Mouse (Mus musculus): ENCODE results near the gene Nudt4. TPM values are rescaled to one million over a fixed set of nuclear protein-coding genes. Genes with fewer than 3 reads are reported as not detected.
A peak's percentile ranks its signal among the peaks of the same experiment; 100 is the strongest.

Nudt4 gene
- total and polyA plus RNA-seq, 3 experiments, result 21.1 to 35.7 TPM; not detected in 1

DNA sequence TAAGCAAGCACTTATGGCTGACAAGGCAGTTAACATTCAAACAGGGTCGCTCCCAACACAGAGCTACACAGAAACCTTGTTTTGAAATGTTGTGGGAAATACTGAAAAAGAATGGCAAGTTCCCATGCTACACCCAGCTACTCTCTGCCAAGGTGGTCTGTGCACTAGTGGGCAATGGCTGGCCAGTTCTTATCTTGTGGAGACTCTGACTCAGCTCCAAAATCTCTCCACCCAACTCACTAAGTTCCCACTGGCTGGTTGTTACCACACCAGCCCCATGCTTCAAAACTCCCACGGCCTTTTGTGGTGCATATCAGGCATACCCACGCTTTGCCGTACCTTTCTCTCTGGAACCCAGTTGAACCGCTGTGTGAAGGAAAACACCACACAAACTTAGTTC lies 31.0 kb downstream of the Nudt4 start:
- H3K4me1 ChIP-seq (ENCODE audit: control insufficient read depth in 1 of 2, insufficient read depth in 2 of 2, low read length in 2 of 2), result peaks cover 6 to 10% of the 10 kb centered on the region in 2 experiments
- TF ChIP-seq POLR2AphosphoS5 (IDR thresholded peaks at IDR 0.05; ENCODE audit: borderline replicate concordance, low read depth, low read length), result no peak
- no peaks in the 10 kb centered on the region for H3K27me3 ChIP-seq (ENCODE audit: control insufficient read depth in 1 of 2, insufficient read depth in 2 of 2, low read length in 2 of 2)
- H3K4me3 ChIP-seq (ENCODE audit: control insufficient read depth in 1 of 2, insufficient read depth in 1 of 2, low read depth in 2 of 2, low read length in 2 of 2), result no peak overlapping the region
- DNase-seq (ENCODE audit: low read depth, low spot score), result no peak
- no peak overlapping the region for H3K27ac ChIP-seq (ENCODE audit: control insufficient read depth, low read depth, low read length)
- no peak overlapping the region for H3K9ac ChIP-seq (ENCODE audit: control insufficient read depth, low read depth, low read length, poor library complexity, severe bottlenecking)
- H3K9me3 ChIP-seq (replicated peaks; ENCODE audit: insufficient read depth, low read length), result no peaks in the 10 kb centered on the region
- peaks cover 0 to 32% of the 10 kb centered on the region in 2 experiments for H3K36me3 ChIP-seq (ENCODE audit: control insufficient read depth in 1 of 2, insufficient read depth in 2 of 2, low read length in 2 of 2)
- peaks cover 78% of the 10 kb centered on the region for H3K79me2 ChIP-seq (ENCODE audit: control insufficient read depth, insufficient read depth, low read length, poor library complexity)

DNA sequence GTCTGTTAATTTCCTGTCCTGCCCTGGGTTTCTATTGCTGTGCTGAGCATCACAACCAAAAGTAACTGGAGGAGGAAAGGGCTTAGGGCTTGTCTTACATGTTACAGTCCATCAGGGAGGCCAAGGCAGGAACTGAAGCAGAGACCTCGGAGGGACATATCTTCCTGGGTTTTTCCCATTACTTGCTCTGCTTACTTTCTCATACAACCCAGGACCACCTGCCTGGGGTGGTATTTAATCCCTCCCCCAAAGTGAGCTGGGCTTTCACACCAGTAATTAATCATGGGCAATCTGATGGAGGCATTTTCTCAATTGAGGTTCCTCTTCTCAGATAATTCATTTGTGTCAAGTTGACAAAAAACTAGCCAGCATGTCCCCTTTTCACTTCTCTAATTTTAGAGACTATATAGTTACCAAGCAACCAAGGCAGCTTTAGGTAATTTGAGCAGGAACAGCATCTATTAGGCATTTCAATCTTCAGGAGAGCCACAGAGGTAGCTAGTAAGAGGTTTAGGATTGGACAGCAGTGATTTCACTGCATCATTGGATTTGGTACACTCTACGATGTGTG lies 33.3 kb downstream of the Nudt4 start:
- H3K4me3 ChIP-seq (ENCODE audit: control insufficient read depth in 1 of 2, insufficient read depth in 1 of 2, low read depth in 2 of 2, low read length in 2 of 2), result no peak overlapping the region
- no peaks in the 10 kb centered on the region for H3K9me3 ChIP-seq (replicated peaks; ENCODE audit: insufficient read depth, low read length)
- peaks cover 82% of the 10 kb centered on the region for H3K79me2 ChIP-seq (ENCODE audit: control insufficient read depth, insufficient read depth, low read length, poor library complexity)
- no peak overlapping the region for H3K27ac ChIP-seq (ENCODE audit: control insufficient read depth, low read depth, low read length)
- peak; percentile 64 for DNase-seq (ENCODE audit: low read depth, low spot score)
- H3K9ac ChIP-seq (ENCODE audit: control insufficient read depth, low read depth, low read length, poor library complexity, severe bottlenecking), result no peak overlapping the region
- no peak for TF ChIP-seq MAX (IDR thresholded peaks at IDR 0.05; ENCODE audit: low read length)
- no peak for TF ChIP-seq SIN3A (IDR thresholded peaks at IDR 0.05; ENCODE audit: low read length)
- no peak for TF ChIP-seq MEF2A (IDR thresholded peaks at IDR 0.05; ENCODE audit: extremely low read depth, insufficient replicate concordance, low read depth, low read length, poor library complexity, severe bottlenecking)
- TF ChIP-seq E2F4 (IDR thresholded peaks at IDR 0.05; ENCODE audit: borderline replicate concordance, low read depth, low read length), result no peak
- TF ChIP-seq POLR2A (IDR thresholded peaks at IDR 0.05; ENCODE audit: control insufficient read depth in 1 of 2, insufficient read depth in 1 of 2, low read depth in 1 of 2, low read length in 2 of 2, poor library complexity in 1 of 2), result no peak
- no peak for TF ChIP-seq MYB (IDR thresholded peaks at IDR 0.05; ENCODE audit: low read depth, low read length)
- no peak for TF ChIP-seq RAD21 (IDR thresholded peaks at IDR 0.05; ENCODE audit: low read depth, low read length)
- TF ChIP-seq ELF1 (IDR thresholded peaks at IDR 0.05; ENCODE audit: low read depth, low read length), result no peak
- TF ChIP-seq GABPA (IDR thresholded peaks at IDR 0.05; ENCODE audit: low read depth, low read length), result no peak
- TF ChIP-seq POLR2AphosphoS5 (IDR thresholded peaks at IDR 0.05; ENCODE audit: borderline replicate concordance, low read depth, low read length), result no peak
- TF ChIP-seq TAL1 (IDR thresholded peaks at IDR 0.05; ENCODE audit: low read length), result no peak
- TF ChIP-seq GATA1 (IDR thresholded peaks at IDR 0.05; ENCODE audit: low read depth, low read length), result 0 out of 2 replicates have a peak, but pooled peaks have one; percentile 9
- TF ChIP-seq TCF12 (IDR thresholded peaks at IDR 0.05; ENCODE audit: low read depth, low read length), result no peak
- TF ChIP-seq MAFK (IDR thresholded peaks at IDR 0.05; ENCODE audit: borderline replicate concordance, low read depth, low read length), result peak; percentile 54; the same call in 1 of the 2 replicates
- no peak for TF ChIP-seq USF2 (IDR thresholded peaks at IDR 0.05; ENCODE audit: borderline replicate concordance in 1 of 2, insufficient read depth in 1 of 2, low read depth in 1 of 2, low read length in 2 of 2)
- no peak for TF ChIP-seq EP300 (IDR thresholded peaks at IDR 0.05; ENCODE audit: low read depth in 1 of 2, low read length in 2 of 2)
- no peaks in the 10 kb centered on the region for H3K27me3 ChIP-seq (ENCODE audit: control insufficient read depth in 1 of 2, insufficient read depth in 2 of 2, low read length in 2 of 2)
- H3K36me3 ChIP-seq (ENCODE audit: control insufficient read depth in 1 of 2, insufficient read depth in 2 of 2, low read length in 2 of 2), result peaks cover 0 to 26% of the 10 kb centered on the region in 2 experiments
- H3K4me1 ChIP-seq (ENCODE audit: control insufficient read depth in 1 of 2, insufficient read depth in 2 of 2, low read length in 2 of 2), result peaks cover 7 to 8% of the 10 kb centered on the region in 2 experiments; a peak in 3 of 4 replicates

Data from MEL (cell line).